ENCODE assay signal across 23 mouse cellular contexts in the genomic region with DNA sequence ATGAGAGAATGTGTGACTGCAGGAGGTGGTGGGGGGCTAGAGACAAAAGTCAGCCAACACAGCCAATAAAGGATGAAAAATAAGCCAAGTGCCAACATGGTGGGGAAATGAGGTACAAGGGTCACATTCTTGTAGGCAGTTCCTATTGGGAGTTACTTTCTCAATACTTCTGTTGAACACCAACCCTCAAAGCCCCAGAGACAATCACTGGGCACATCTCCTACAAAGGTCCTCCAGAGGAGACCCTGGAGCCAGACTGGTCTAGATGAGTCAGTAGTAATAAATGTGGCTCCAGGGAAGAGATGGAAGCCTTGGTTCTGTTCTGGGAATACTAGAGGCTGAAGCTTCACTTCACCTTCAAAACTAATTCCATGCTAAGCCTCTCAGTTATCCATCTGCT. TPM values are rescaled to one million over a fixed set of nuclear protein-coding genes. Genes with fewer than 3 reads are reported as not detected.
A peak's percentile ranks its signal among the peaks of the same experiment; 100 is the strongest.
DNase-seq lines count a peak whose midpoint lies in the region; ATAC-seq lines count a peak whose summit lies in the region.
"Had no signal": no experiment of that assay in that cellular context is flagged by ENCODE, and none has a peak within 500 bp of the region (broad histone marks: within the 10 kb centered on the region; RNA-seq: fewer than 3 reads in every experiment).

No protein-coding gene starts in this region.

- H3K9me3 ChIP-seq in liver, embryonic 15.5 days (replicated peaks), result no peaks in the 10 kb centered on the region
- no peaks in the 10 kb centered on the region for H3K9me3 ChIP-seq in heart, embryonic 10.5 days
- H3K9me3 ChIP-seq: embryonic facial prominence, embryonic 10.5 days; forebrain, embryonic 10.5 days; forebrain, embryonic 15.5 days had no signal

- H3K27me3 ChIP-seq in liver, embryonic 15.5 days, result no peaks in the 10 kb centered on the region
- H3K27me3 ChIP-seq in heart, embryonic 10.5 days (ENCODE audit: insufficient read depth, poor library complexity, severe bottlenecking), result peaks cover 8% of the 10 kb centered on the region; the same call in 1 of the 2 replicates
- H3K27me3 ChIP-seq: forebrain, embryonic 15.5 days had no signal

- peak; percentile 56 for DNase-seq in adrenal gland, adult 2 months
- DNase-seq in adrenal gland, adult 8-10 months, result no peak
- DNase-seq in liver (no peak), NIH3T3 (ENCODE audit: low read depth) (peak; percentile 80)
- DNase-seq in fat pad, adult 2 months (ENCODE audit: extremely low read depth, low read depth, low spot score), result peak; percentile 76
- no peak for DNase-seq in heart, embryonic 10.5 days (ENCODE audit: low spot score)
- DNase-seq: cerebellum, adult 2 months; cerebellum, postnatal 10 days; gastrocnemius, postnatal 36 days; heart, adult 11 months had no signal

- H3K36me3 ChIP-seq in liver, embryonic 15.5 days (replicated peaks), result no peaks in the 10 kb centered on the region
- H3K36me3 ChIP-seq in heart, embryonic 10.5 days, result no peaks in the 10 kb centered on the region
- H3K36me3 ChIP-seq: embryonic facial prominence, embryonic 10.5 days; forebrain, embryonic 10.5 days; forebrain, embryonic 15.5 days; hindbrain, embryonic 10.5 days had no signal

- no peak overlapping the region for H3K4me3 ChIP-seq in liver, embryonic 15.5 days (replicated peaks)
- no peak overlapping the region for H3K4me3 ChIP-seq in heart, embryonic 10.5 days
- H3K4me3 ChIP-seq: embryonic facial prominence, embryonic 10.5 days; forebrain, embryonic 10.5 days; forebrain, embryonic 15.5 days; hindbrain, embryonic 10.5 days had no signal

- H3K4me2 ChIP-seq in liver, embryonic 15.5 days, result no peak overlapping the region
- H3K4me2 ChIP-seq: forebrain, embryonic 15.5 days; hindbrain, embryonic 14.5 days had no signal

- ATAC-seq in liver, embryonic 15.5 days (ENCODE audit: insufficient read depth), result no peak
- ATAC-seq: forebrain, embryonic 15.5 days; intestine, embryonic 16.5 days had no signal

- H3K4me1 ChIP-seq in liver, embryonic 15.5 days (replicated peaks), result peaks cover 4% of the 10 kb centered on the region; the same call in 1 of the 2 replicates
- H3K4me1 ChIP-seq in heart, embryonic 10.5 days, result no peaks in the 10 kb centered on the region
- H3K4me1 ChIP-seq: embryonic facial prominence, embryonic 10.5 days; forebrain, embryonic 10.5 days; hindbrain, embryonic 10.5 days had no signal

- H3K9ac ChIP-seq in liver, embryonic 15.5 days, result no peak overlapping the region
- H3K9ac ChIP-seq: forebrain, embryonic 15.5 days; hindbrain, embryonic 14.5 days had no signal

- peak overlapping the region; percentile 14; the same call in 1 of the 2 replicates for H3K27ac ChIP-seq in liver, embryonic 15.5 days (replicated peaks)
- H3K27ac ChIP-seq in heart, embryonic 10.5 days, result no peak overlapping the region
- H3K27ac ChIP-seq: embryonic facial prominence, embryonic 10.5 days; forebrain, embryonic 10.5 days; forebrain, embryonic 15.5 days; hindbrain, embryonic 10.5 days; hindbrain, embryonic 14.5 days had no signal

RNA-seq across cellular contexts. Expression of a gene that starts 19.2 kb away (rescaled TPM):
- total RNA-seq in adrenal gland, adult 2 months (2021), result not detected
- polyA plus RNA-seq in adrenal gland, adult 2 months (2012; rRNA removed), result not detected in 2 replicates
- total RNA-seq in adrenal gland, adult 8-10 months (2022), result under 1 TPM in 1 of 4 experiments, not detected in 3; 0.12 TPM
- not detected in 2 replicates for polyA plus RNA-seq in liver, embryonic 15.5 days (2015; fragmentation: Nextera tagmentation; extraction: Ambion mirVana)
- 0.06 TPM in 1 of 2 replicates, not detected in the other for polyA plus RNA-seq in heart, embryonic 10.5 days (2016; fragmentation: Nextera tagmentation; extraction: Ambion mirVana)
- total RNA-seq: gastrocnemius, adult 8-10 months; gastrocnemius, postnatal 36 days; heart, postnatal 25 days; MEL had no signal
- polyA plus RNA-seq: C2C12; cerebellum, adult 2 months; embryonic facial prominence, embryonic 10.5 days; embryonic facial prominence, embryonic 14.5 days; forebrain, embryonic 10.5 days; forebrain, embryonic 15.5 days; heart, embryonic 14.5 days; hindbrain, embryonic 10.5 days; hindbrain, embryonic 14.5 days; intestine, embryonic 16.5 days had no signal

RNA-seq across cellular contexts. Expression of a gene that starts 35.0 kb away (rescaled TPM):
- total RNA-seq in adrenal gland, adult 2 months (2021), result 100 to 1,000 TPM; 131 to 254 TPM
- 1,050 and 1,217 TPM in 2 replicates for polyA plus RNA-seq in adrenal gland, adult 2 months (2012; rRNA removed)
- total RNA-seq in adrenal gland, adult 8-10 months (2022), result 100 to 1,000 TPM in 3 of 4 experiments, 10 to 100 TPM in 1; 88.1 to 240 (median 162) TPM
- 291 and 294 TPM in 2 replicates for polyA plus RNA-seq in liver, embryonic 15.5 days (2015; fragmentation: Nextera tagmentation; extraction: Ambion mirVana)
- 16.0 and 17.0 TPM in 2 replicates for polyA plus RNA-seq in heart, embryonic 10.5 days (2016; fragmentation: Nextera tagmentation; extraction: Ambion mirVana)

Comparison
In these comparisons a context has a peak if more than half of its experiments do, and no peak if none do; other contexts are left out.
1. DNase-seq: peak in adrenal gland, adult 2 months (single experiment), NIH3T3 (single experiment) and fat pad, adult 2 months (single experiment); none in adrenal gland, adult 8-10 months (single experiment), liver (single experiment) and heart, embryonic 10.5 days (single experiment).
2. RNA of a gene that starts 35.0 kb away (polyA plus RNA-seq): 1,050 to 1,217 TPM in adrenal gland, adult 2 months and 291 to 294 TPM in liver, embryonic 15.5 days; 16.0 to 17.0 TPM in heart, embryonic 10.5 days; every median in the first group is over 10 times any median in the second.